Mouse (Mus musculus) left cerebral cortex, adult 2 months (tissue): ENCODE data around the gene Tpcn2. TPM values are rescaled to one million over a fixed set of nuclear protein-coding genes. Genes with fewer than 3 reads are reported as not detected.

ENCODE experiments used
- DNase-seq, 2 experiments: peaks; one replicate each; pipeline ENCODE4 v3.0.0; 2021 to 2022; ENCODE audit warnings: low spot score in 2 of 2, mixed read lengths in 1 of 2; ENCODE audit errors: extremely low spot score in 1 of 2
- H3K27ac ChIP-seq: fragments of 200-600 bp; 2 replicates; pipeline ENCODE4 v1.8.1; 2022
- H3K4me3 ChIP-seq: fragments of 200-600 bp; 2 replicates; pipeline ENCODE4 v1.8.1; 2022
- CTCF ChIP-seq: fragments of 200-600 bp; IDR thresholded peaks from 2 replicates; pipeline ENCODE4 v1.8.1; 2022; ENCODE audit warnings: antibody characterized with exemption, mild to moderate bottlenecking, moderate library complexity
- intact Hi-C: fragments of 180-260 bp; cut with DNase I; formaldehyde crosslinking; loops from one replicate; pipeline ENCODE4 v1.15.1; 2025
- total RNA-seq, 2 experiments: library from RNA; stranded (reverse); gene quantifications; 2 replicates each; pipeline ENCODE4 v1.2.3; 2021

Tpcn2 gene
- total RNA-seq, 2 experiments from 2014 or later = 5.3 to 6.8 TPM

GRCm38 (mm10) chr7:145192836-145193235 lies 91.0 kb downstream of the Tpcn2 start:
- Histone ChIP-seq H3K4me3 (no peak overlapping the region), H3K27ac (no peak overlapping the region)
- no peak for TF ChIP-seq CTCF
- no peak for DNase-seq
- intact Hi-C loops = no loop called here

GRCm38 (mm10) chr7:145190520-145190919 lies 93.3 kb downstream of the Tpcn2 start:
- no peak for TF ChIP-seq CTCF
- DNase-seq = no peak
- Histone ChIP-seq H3K4me3 (no peak overlapping the region), H3K27ac (no peak overlapping the region)
- intact Hi-C loops = no loop called here

GRCm38 (mm10) chr7:145189342-145189741 lies 94.5 kb downstream of the Tpcn2 start:
- no peak for DNase-seq
- TF ChIP-seq CTCF = no peak
- Histone ChIP-seq H3K4me3 (no peak overlapping the region), H3K27ac (no peak overlapping the region)
- intact Hi-C loops = no loop called here

GRCm38 (mm10) chr7:145187802-145188201 lies 96.0 kb downstream of the Tpcn2 start:
- no peak for DNase-seq
- Histone ChIP-seq H3K27ac (no peak overlapping the region), H3K4me3 (no peak overlapping the region)
- TF ChIP-seq CTCF = no peak
- intact Hi-C loops = no loop called here

GRCm38 (mm10) chr7:145182388-145182787 lies 101.4 kb downstream of the Tpcn2 start:
- TF ChIP-seq CTCF = no peak
- Histone ChIP-seq H3K4me3 (no peak overlapping the region), H3K27ac (no peak overlapping the region)
- intact Hi-C loops = no loop called here
- DNase-seq = no peak

GRCm38 (mm10) chr7:145181376-145182034 lies 102.3 kb downstream of the Tpcn2 start:
- H3K27ac ChIP-seq = no peak overlapping the region
- TF ChIP-seq CTCF = no peak
- intact Hi-C loops = no loop called here
- H3K4me3 ChIP-seq = no peak overlapping the region
- no peak for DNase-seq

- H3K4me3 ChIP-seq = no peak overlapping the region
- DNase-seq = no peak
- TF ChIP-seq CTCF = no peak
- H3K27ac ChIP-seq = no peak overlapping the region
- intact Hi-C loops = no loop called here
Measured at GRCm38 (mm10) chr7:145179691-145180091, 104.1 kb downstream of the Tpcn2 start.

- DNase-seq = no peak
Measured at GRCm38 (mm10) chr7:145176750-145177589, 106.8 kb downstream of the Tpcn2 start.

GRCm38 (mm10) chr7:145173563-145173962 lies 110.2 kb downstream of the Tpcn2 start:
- no peak for TF ChIP-seq CTCF
- H3K27ac ChIP-seq = no peak overlapping the region

More at GRCm38 (mm10) chr7:145176750-145177589, 106.8 kb downstream of the Tpcn2 start:
- TF ChIP-seq CTCF = no peak
- Histone ChIP-seq H3K4me3 (no peak overlapping the region), H3K27ac (no peak overlapping the region)
- intact Hi-C loops = no loop called here

GRCm38 (mm10) chr7:145173116-145173515 lies 110.7 kb downstream of the Tpcn2 start:
- no peak; the same call in none of the 2 replicates for TF ChIP-seq CTCF
- intact Hi-C loops = no loop called here
- Histone ChIP-seq H3K27ac (no peak overlapping the region), H3K4me3 (no peak overlapping the region)
- no peak for DNase-seq

More at GRCm38 (mm10) chr7:145173563-145173962, 110.2 kb downstream of the Tpcn2 start:
- intact Hi-C loops = no loop called here
- no peak for DNase-seq
- H3K4me3 ChIP-seq = no peak overlapping the region

- no peak for TF ChIP-seq CTCF
- intact Hi-C loops = no loop called here
- no peak overlapping the region for H3K27ac ChIP-seq
- no peak for DNase-seq
- H3K4me3 ChIP-seq = no peak overlapping the region
Measured at GRCm38 (mm10) chr7:145169703-145170102, 114.1 kb downstream of the Tpcn2 start.

GRCm38 (mm10) chr7:145159283-145160240 lies 124.2 kb downstream of the Tpcn2 start:
- no peak for DNase-seq
- TF ChIP-seq CTCF = no peak
- no peak overlapping the region for H3K27ac ChIP-seq
- intact Hi-C loops = no loop called here
- H3K4me3 ChIP-seq = no peak overlapping the region
